Mouse (Mus musculus) megakaryocyte-erythroid progenitor cell, adult 5-6 weeks (primary cell): Measurements from ENCODE around the gene Itga4. TPM values are rescaled to one million over a fixed set of nuclear protein-coding genes. Genes with fewer than 3 reads are reported as not detected.
A peak's percentile ranks its signal among the peaks of the same experiment; 100 is the strongest.

ENCODE experiments used
- ATAC-seq: replicated peaks from 2 replicates; pipeline ENCODE4 v1.8.0; 2016; ENCODE audit warnings: mild to moderate bottlenecking, inconsistent platforms; ENCODE audit not compliant: severe bottlenecking, poor library complexity, low FRiP score, low TSS enrichment
- total RNA-seq, 2 experiments: library from RNA; stranded (forward) in 1 of 2; stranded (reverse) in 1 of 2; fragments of 200-1000, 215-1000 nt in 1 of 2; fragments of >200 nt in 1 of 2; fragmentation: Nextera tagmentation in 1 of 2; gene quantifications; 2 replicates each; pipeline ENCODE4 v1.2.3; 2014 to 2017

Gene Itga4
- total RNA-seq, 2 experiments from 2014 or later, result 177 to 211 TPM

GRCm38 (mm10) chr2:79336141-79336540, 80.9 kb downstream of the Itga4 start:
- 0 out of 2 replicates have a peak, but pooled peaks have one; percentile 36 for ATAC-seq

- ATAC-seq, result no peak
Observed at GRCm38 (mm10) chr2:79339003-79339402, 83.8 kb downstream of the Itga4 start.

- no peak for ATAC-seq
Observed at GRCm38 (mm10) chr2:79343115-79343514, 87.9 kb downstream of the Itga4 start.

- no peak for ATAC-seq
Observed at GRCm38 (mm10) chr2:79351179-79352099, 96.2 kb downstream of the Itga4 start.

- no peak for ATAC-seq
Observed at GRCm38 (mm10) chr2:79352100-79352802, 97.0 kb downstream of the Itga4 start.

- no peak for ATAC-seq
Observed at GRCm38 (mm10) chr2:79354773-79355172, 99.5 kb downstream of the Itga4 start.

- no peak for ATAC-seq
Observed at GRCm38 (mm10) chr2:79357835-79358234, 102.6 kb downstream of the Itga4 start.

GRCm38 (mm10) chr2:79362029-79362428, 106.8 kb downstream of the Itga4 start:
- ATAC-seq, result no peak

GRCm38 (mm10) chr2:79363920-79364319, 108.7 kb downstream of the Itga4 start:
- no peak for ATAC-seq

GRCm38 (mm10) chr2:79367451-79368450, 112.5 kb downstream of the Itga4 start:
- ATAC-seq, result no peak

- ATAC-seq, result no peak
Observed at GRCm38 (mm10) chr2:79368661-79369060, 113.4 kb downstream of the Itga4 start.

GRCm38 (mm10) chr2:79369061-79369524, 113.9 kb downstream of the Itga4 start:
- ATAC-seq, result no peak

- ATAC-seq, result no peak
Observed at GRCm38 (mm10) chr2:79369905-79370304, 114.7 kb downstream of the Itga4 start.

- peak; percentile 88 for ATAC-seq
Observed at GRCm38 (mm10) chr2:79370711-79371312, 115.6 kb downstream of the Itga4 start.

GRCm38 (mm10) chr2:79371326-79372153, 116.3 kb downstream of the Itga4 start:
- peak; percentile 4; the same call in 1 of the 2 replicates for ATAC-seq

- no peak for ATAC-seq
Observed at GRCm38 (mm10) chr2:79372154-79372467, 116.9 kb downstream of the Itga4 start.

GRCm38 (mm10) chr2:79372486-79373200, 117.4 kb downstream of the Itga4 start:
- ATAC-seq, result peak; percentile 85
